Mouse (Mus musculus): ENCODE measurements around the gene Wnk4. TPM values are rescaled to one million over a fixed set of nuclear protein-coding genes. Genes with fewer than 3 reads are reported as not detected.

Wnk4 gene
- polyA plus RNA-seq, 1 experiment from 2014 or later: 21.9 TPM

DNA sequence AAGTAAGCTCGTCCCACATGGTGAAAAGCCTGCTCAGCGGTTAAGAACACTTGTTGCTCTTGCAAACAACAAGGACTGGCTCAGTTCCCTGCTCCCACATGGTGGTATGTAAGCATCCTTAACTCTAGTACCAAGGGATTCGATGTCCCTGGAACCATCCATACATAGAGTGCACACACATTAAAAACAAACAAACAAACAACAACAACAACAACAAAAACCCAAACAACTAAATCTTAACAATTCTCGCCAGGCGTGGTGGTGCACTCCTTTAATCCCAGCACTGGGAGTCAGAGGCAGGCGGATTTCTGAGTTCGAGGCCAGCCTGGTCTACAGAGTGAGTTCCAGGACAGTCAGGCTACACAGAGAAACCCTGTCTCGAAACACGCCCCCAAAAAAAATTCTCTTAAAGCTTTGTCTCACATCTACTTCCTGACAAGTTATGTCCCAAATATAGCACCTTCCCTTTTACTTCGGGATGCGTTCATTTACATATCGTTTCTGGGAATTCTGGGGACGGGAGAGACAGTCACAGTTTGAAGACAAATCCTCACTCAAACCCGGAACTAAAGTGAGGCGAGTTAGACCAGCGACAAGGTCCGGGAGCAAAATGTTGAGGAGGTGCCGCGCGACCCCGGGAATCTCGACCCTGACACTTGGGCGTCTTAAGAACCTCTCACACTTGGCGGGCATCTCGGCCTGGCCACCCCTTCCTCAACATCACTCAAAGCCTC lies 34.9 kb upstream of the Wnk4 start:
- H3K9me3 ChIP-seq (ENCODE audit: control insufficient read depth, low read depth, low read length): no peaks in the 10 kb centered on the region
- WGBS: 18% methylated on average over 25 of the region's 25 CpGs
- peaks cover 11% of the 10 kb centered on the region for H3K4me1 ChIP-seq (ENCODE audit: control insufficient read depth, insufficient read depth, low read length)
- H3K36me3 ChIP-seq (ENCODE audit: control insufficient read depth, insufficient read depth, low read length): no peaks in the 10 kb centered on the region
- no peaks in the 10 kb centered on the region for H3K27me3 ChIP-seq (ENCODE audit: control insufficient read depth, insufficient read depth, low read length)
- H3K27ac ChIP-seq (ENCODE audit: low read length): peak overlapping the region; percentile 82
- ATAC-seq (ENCODE audit: insufficient number of reproducible peaks, insufficient read depth, low FRiP score, low read depth): no peak
- peak overlapping the region; percentile 76 for H3K4me2 ChIP-seq (replicated peaks; ENCODE audit: low read depth, low read length)
- peak overlapping the region; percentile 84 for H3K4me3 ChIP-seq (ENCODE audit: low read depth, low read length)
- peak overlapping the region; percentile 82 for H3K9ac ChIP-seq (replicated peaks; ENCODE audit: low read depth, low read length)

- under 1% methylated on average over 56 of the region's 56 CpGs for WGBS
- Histone ChIP-seq H3K27me3 (ENCODE audit: control insufficient read depth, insufficient read depth, low read length) (no peaks in the 10 kb centered on the region), H3K36me3 (ENCODE audit: control insufficient read depth, insufficient read depth, low read length) (no peaks in the 10 kb centered on the region), H3K4me1 (ENCODE audit: control insufficient read depth, insufficient read depth, low read length) (peaks cover 15% of the 10 kb centered on the region), H3K9ac (replicated peaks; ENCODE audit: low read depth, low read length) (peak within 1 kb of the TSS; percentile 82), H3K27ac (ENCODE audit: low read length) (peak within 1 kb of the TSS; percentile 82), H3K9me3 (ENCODE audit: control insufficient read depth, low read depth, low read length) (no peaks in the 10 kb centered on the region), H3K4me3 (ENCODE audit: low read depth, low read length) (peak within 1 kb of the TSS; percentile 84), H3K4me2 (replicated peaks; ENCODE audit: low read depth, low read length) (peak within 1 kb of the TSS; percentile 76)
- peak; percentile 96 for ATAC-seq (ENCODE audit: insufficient number of reproducible peaks, insufficient read depth, low FRiP score, low read depth)
Observed at GRCm38 (mm10) chr11:101226065-101226701, 34.2 kb upstream of the Wnk4 start, which contains the start of gene Ezh1. TSS of gene Ezh1 (minus strand) at chr11:101226463.

- no peaks in the 10 kb centered on the region for H3K27me3 ChIP-seq (ENCODE audit: control insufficient read depth, insufficient read depth, low read length)
- 43% methylated on average over 8 of the region's 8 CpGs for WGBS
- no peak for ATAC-seq (ENCODE audit: insufficient number of reproducible peaks, insufficient read depth, low FRiP score, low read depth)
- no peaks in the 10 kb centered on the region for H3K36me3 ChIP-seq (ENCODE audit: control insufficient read depth, insufficient read depth, low read length)
- H3K9ac ChIP-seq (replicated peaks; ENCODE audit: low read depth, low read length): no peak overlapping the region
- H3K4me3 ChIP-seq (ENCODE audit: low read depth, low read length): no peak overlapping the region
- peak overlapping the region; percentile 89; the same call in 1 of the 2 replicates for H3K27ac ChIP-seq (ENCODE audit: low read length)
- no peak overlapping the region for H3K4me2 ChIP-seq (replicated peaks; ENCODE audit: low read depth, low read length)
- no peaks in the 10 kb centered on the region for H3K9me3 ChIP-seq (ENCODE audit: control insufficient read depth, low read depth, low read length)
- H3K4me1 ChIP-seq (ENCODE audit: control insufficient read depth, insufficient read depth, low read length): peaks cover 18% of the 10 kb centered on the region
Observed at GRCm38 (mm10) chr11:101229361-101229900, 30.9 kb upstream of the Wnk4 start.

DNA sequence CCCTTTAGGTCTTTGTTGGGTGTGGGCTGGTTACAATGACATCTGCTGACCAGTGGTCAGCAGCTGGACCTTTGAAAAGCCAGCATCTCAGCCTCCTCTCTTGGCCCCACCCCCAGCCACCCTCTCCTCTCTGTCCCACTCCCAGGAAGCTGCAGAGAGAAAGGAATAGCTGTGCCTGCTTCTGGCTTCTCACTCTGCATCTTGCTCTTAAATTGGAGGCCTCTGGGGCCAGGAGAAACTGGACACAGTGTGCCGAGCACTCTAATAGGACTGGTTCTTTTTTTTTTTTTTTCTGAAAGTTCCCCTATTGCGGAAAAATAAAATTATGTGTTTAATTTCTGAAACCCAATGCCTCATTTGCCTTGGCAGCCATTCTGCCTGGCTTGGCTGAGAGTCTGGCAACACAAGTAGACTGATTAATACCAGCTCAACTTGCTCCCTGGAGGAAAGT lies 30.3 kb upstream of the Wnk4 start:
- Histone ChIP-seq H3K36me3 (ENCODE audit: control insufficient read depth, insufficient read depth, low read length) (no peaks in the 10 kb centered on the region), H3K9me3 (ENCODE audit: control insufficient read depth, low read depth, low read length) (no peaks in the 10 kb centered on the region), H3K4me3 (ENCODE audit: low read depth, low read length) (no peak overlapping the region), H3K4me1 (ENCODE audit: control insufficient read depth, insufficient read depth, low read length) (peaks cover 18% of the 10 kb centered on the region), H3K9ac (replicated peaks; ENCODE audit: low read depth, low read length) (no peak overlapping the region), H3K27me3 (ENCODE audit: control insufficient read depth, insufficient read depth, low read length) (no peaks in the 10 kb centered on the region), H3K27ac (ENCODE audit: low read length) (peak overlapping the region; percentile 89), H3K4me2 (replicated peaks; ENCODE audit: low read depth, low read length) (0 out of 2 replicates have a peak overlapping the region, but pooled peaks have one; percentile 36)
- no peak for ATAC-seq (ENCODE audit: insufficient number of reproducible peaks, insufficient read depth, low FRiP score, low read depth)
- 19% methylated on average over 2 of the region's 2 CpGs for whole genome bisulfite sequencing

DNA sequence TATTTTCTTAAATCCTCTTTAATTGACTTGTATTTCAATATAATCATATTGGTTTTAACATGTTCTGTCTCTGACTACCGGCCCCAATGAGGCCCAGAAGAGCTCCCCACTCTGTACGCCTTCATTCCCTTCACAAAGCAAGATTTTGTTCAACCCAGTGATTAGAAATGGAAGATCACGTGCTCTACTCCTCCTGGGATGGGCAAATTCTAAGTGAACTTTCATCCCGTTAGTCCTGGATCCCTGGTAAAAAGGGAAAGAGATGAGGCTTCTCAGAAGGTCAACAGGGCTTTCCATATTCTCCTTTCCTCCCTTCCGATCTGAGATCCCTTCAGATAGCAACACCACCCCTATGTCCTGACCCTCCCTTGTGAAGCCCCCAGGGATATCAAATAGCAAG lies 29.8 kb upstream of the Wnk4 start:
- no peaks in the 10 kb centered on the region for H3K27me3 ChIP-seq (ENCODE audit: control insufficient read depth, insufficient read depth, low read length)
- ATAC-seq (ENCODE audit: insufficient number of reproducible peaks, insufficient read depth, low FRiP score, low read depth): no peak
- H3K4me1 ChIP-seq (ENCODE audit: control insufficient read depth, insufficient read depth, low read length): peaks cover 18% of the 10 kb centered on the region
- no peaks in the 10 kb centered on the region for H3K9me3 ChIP-seq (ENCODE audit: control insufficient read depth, low read depth, low read length)
- H3K4me2 ChIP-seq (replicated peaks; ENCODE audit: low read depth, low read length): peak overlapping the region; percentile 36; the same call in 1 of the 2 replicates
- H3K9ac ChIP-seq (replicated peaks; ENCODE audit: low read depth, low read length): no peak overlapping the region
- H3K27ac ChIP-seq (ENCODE audit: low read length): peak overlapping the region; percentile 89
- no peak overlapping the region for H3K4me3 ChIP-seq (ENCODE audit: low read depth, low read length)
- no peaks in the 10 kb centered on the region for H3K36me3 ChIP-seq (ENCODE audit: control insufficient read depth, insufficient read depth, low read length)
- WGBS: 22% methylated on average over 5 of the region's 5 CpGs

DNA sequence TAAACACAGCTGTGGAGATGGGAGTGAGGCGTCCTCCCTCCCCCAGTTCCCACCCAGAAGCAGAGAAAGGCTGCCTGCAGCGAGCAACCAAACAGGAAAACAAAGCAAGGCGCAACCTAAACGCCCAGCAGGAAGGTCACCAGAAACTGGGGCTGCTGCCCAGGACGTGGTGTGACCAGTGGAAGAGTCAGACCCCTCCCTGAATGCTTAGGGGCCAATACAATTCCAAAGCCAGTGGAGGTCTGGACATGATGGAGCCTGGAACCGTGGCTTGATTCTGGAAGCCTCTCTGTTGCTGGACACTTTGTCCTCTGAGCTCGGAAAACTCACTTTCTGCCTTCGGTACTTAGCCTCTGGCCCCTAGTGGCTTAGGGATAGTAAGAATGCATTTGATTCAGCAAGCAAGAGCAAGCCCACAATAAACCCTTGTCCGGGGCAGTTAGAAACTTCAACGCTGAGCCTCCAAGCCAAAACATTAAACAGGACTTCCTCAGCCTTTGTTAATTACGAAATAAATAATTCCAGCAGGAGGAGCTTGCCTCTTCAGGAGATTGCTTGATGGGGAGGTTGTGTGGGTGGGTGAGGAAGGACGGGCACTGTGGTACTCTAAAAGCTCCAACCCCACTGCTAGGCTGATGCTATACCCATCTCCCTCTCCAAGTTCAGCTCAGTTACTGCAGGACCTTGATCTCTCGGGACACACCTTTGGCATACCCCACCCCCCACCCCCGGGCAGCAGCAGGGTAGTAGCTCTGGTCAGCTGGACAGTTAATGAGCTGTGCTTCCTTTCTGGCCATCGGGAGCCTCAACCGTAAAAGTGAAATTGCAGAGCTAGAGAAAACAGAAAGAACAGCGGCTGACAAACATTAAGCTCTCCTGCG lies 29.1 kb upstream of the Wnk4 start:
- Histone ChIP-seq H3K4me2 (replicated peaks; ENCODE audit: low read depth, low read length) (peak overlapping the region; percentile 36), H3K4me1 (ENCODE audit: control insufficient read depth, insufficient read depth, low read length) (peaks cover 18% of the 10 kb centered on the region), H3K27ac (ENCODE audit: low read length) (peak overlapping the region; percentile 89), H3K36me3 (ENCODE audit: control insufficient read depth, insufficient read depth, low read length) (no peaks in the 10 kb centered on the region), H3K27me3 (ENCODE audit: control insufficient read depth, insufficient read depth, low read length) (no peaks in the 10 kb centered on the region), H3K9me3 (ENCODE audit: control insufficient read depth, low read depth, low read length) (no peaks in the 10 kb centered on the region), H3K9ac (replicated peaks; ENCODE audit: low read depth, low read length) (no peak overlapping the region), H3K4me3 (ENCODE audit: low read depth, low read length) (0 out of 2 replicates have a peak overlapping the region, but pooled peaks have one; percentile 6)
- ATAC-seq (ENCODE audit: insufficient number of reproducible peaks, insufficient read depth, low FRiP score, low read depth): no peak
- WGBS: 8% methylated on average over 18 of the region's 18 CpGs

GRCm38 (mm10) chr11:101232010-101232839 lies 28.1 kb upstream of the Wnk4 start:
- no peak overlapping the region for H3K4me3 ChIP-seq (ENCODE audit: low read depth, low read length)
- H3K27ac ChIP-seq (ENCODE audit: low read length): peak overlapping the region; percentile 89
- H3K27me3 ChIP-seq (ENCODE audit: control insufficient read depth, insufficient read depth, low read length): no peaks in the 10 kb centered on the region
- ATAC-seq (ENCODE audit: insufficient number of reproducible peaks, insufficient read depth, low FRiP score, low read depth): peak; percentile 69; the same call in 1 of the 2 replicates
- 37% methylated on average over 6 of the region's 6 CpGs for WGBS
- H3K36me3 ChIP-seq (ENCODE audit: control insufficient read depth, insufficient read depth, low read length): no peaks in the 10 kb centered on the region
- no peak overlapping the region for H3K9ac ChIP-seq (replicated peaks; ENCODE audit: low read depth, low read length)
- no peaks in the 10 kb centered on the region for H3K9me3 ChIP-seq (ENCODE audit: control insufficient read depth, low read depth, low read length)
- peaks cover 18% of the 10 kb centered on the region for H3K4me1 ChIP-seq (ENCODE audit: control insufficient read depth, insufficient read depth, low read length)
- peak overlapping the region; percentile 36 for H3K4me2 ChIP-seq (replicated peaks; ENCODE audit: low read depth, low read length)
